Mouse (Mus musculus) gastrocnemius, adult 2 months (tissue): Measurements from ENCODE around the gene 4931414P19Rik. TPM values are rescaled to one million over a fixed set of nuclear protein-coding genes. Genes with fewer than 3 reads are reported as not detected.
"Not testable (repeated sequence)": the region's sequence is repeated elsewhere in the genome, so short reads cannot be mapped to it uniquely, and the experiment has no call there.

ENCODE experiments used
- DNase-seq: peaks from one replicate; pipeline ENCODE4 v3.0.0; 2022
- H3K27ac ChIP-seq: fragments of 200-600 bp; 2 replicates; pipeline ENCODE4 v1.8.1; 2022; ENCODE audit warnings: mild to moderate bottlenecking
- H3K4me3 ChIP-seq: fragments of 200-600 bp; 2 replicates; pipeline ENCODE4 v1.8.1; 2022; ENCODE audit warnings: mild to moderate bottlenecking, moderate library complexity
- CTCF ChIP-seq: fragments of 200-600 bp; IDR thresholded peaks from 2 replicates; pipeline ENCODE4 v1.8.1; 2022; ENCODE audit warnings: antibody characterized with exemption, mild to moderate bottlenecking, moderate library complexity
- intact Hi-C: fragments of 180-260 bp; cut with DNase I; formaldehyde crosslinking; loops from one replicate; pipeline ENCODE4 v1.15.1; 2025
- total RNA-seq, 2 experiments: library from RNA; stranded (reverse); gene quantifications; 2 replicates each; pipeline ENCODE4 v1.2.3; 2021

Gene 4931414P19Rik
- total RNA-seq, 2 experiments from 2014 or later: 2.2 to 4.0 TPM

GRCm38 (mm10) chr14:54621133-54621532 is 15.3 kb upstream of the 4931414P19Rik start, which contains the start of gene Psmb11:
Psmb11 (plus strand) TSS chr14:54621433.
- no peak for DNase-seq
- intact Hi-C loops: no loop called here
- H3K27ac ChIP-seq: no peak within 1 kb of the TSS
- TF ChIP-seq CTCF: no peak
- no peak within 1 kb of the TSS for H3K4me3 ChIP-seq

GRCm38 (mm10) chr14:54617897-54618365 is 12.1 kb upstream of the 4931414P19Rik start, which contains the start of gene Psmb5:
Psmb5 (minus strand) TSS chr14:54618022.
- TF ChIP-seq CTCF: no peak
- peak; percentile 92 for DNase-seq
- intact Hi-C loops: no loop called here
- peak within 1 kb of the TSS; percentile 93 for H3K27ac ChIP-seq
- peak within 1 kb of the TSS; percentile 85 for H3K4me3 ChIP-seq

GRCm38 (mm10) chr14:54617152-54617896 is 11.5 kb upstream of the 4931414P19Rik start:
- H3K27ac ChIP-seq: peak overlapping the region; percentile 93
- TF ChIP-seq CTCF: peak; percentile 9; the same call in 1 of the 2 replicates

GRCm38 (mm10) chr14:54616226-54616825 is 10.5 kb upstream of the 4931414P19Rik start:
- peak overlapping the region; percentile 85 for H3K4me3 ChIP-seq
- DNase-seq: no peak
- intact Hi-C loops: no loop called here
- H3K27ac ChIP-seq: no peak overlapping the region
- no peak for TF ChIP-seq CTCF

More at GRCm38 (mm10) chr14:54617152-54617896, 11.5 kb upstream of the 4931414P19Rik start:
- peak overlapping the region; percentile 85 for H3K4me3 ChIP-seq
- peak; percentile 49 for DNase-seq
- intact Hi-C loops: no loop called here

GRCm38 (mm10) chr14:54614130-54614529 is 8.3 kb upstream of the 4931414P19Rik start:
- H3K4me3 ChIP-seq, intact Hi-C loops, H3K27ac ChIP-seq, DNase-seq: not testable (repeated sequence)

- no peak for TF ChIP-seq CTCF
- no peak for DNase-seq
- intact Hi-C loops: no loop called here
- Histone ChIP-seq H3K27ac (no peak overlapping the region), H3K4me3 (no peak overlapping the region)
Measured at GRCm38 (mm10) chr14:54610648-54611047, 4.9 kb upstream of the 4931414P19Rik start.

GRCm38 (mm10) chr14:54609962-54610361 is 4.2 kb upstream of the 4931414P19Rik start:
- no peak for DNase-seq
- H3K27ac ChIP-seq: no peak overlapping the region
- H3K4me3 ChIP-seq: no peak overlapping the region
- TF ChIP-seq CTCF: peak; percentile 64
- intact Hi-C loops: no loop called here

GRCm38 (mm10) chr14:54609245-54609644 is 3.5 kb upstream of the 4931414P19Rik start:
- TF ChIP-seq CTCF: no peak
- Histone ChIP-seq H3K27ac (no peak overlapping the region), H3K4me3 (no peak overlapping the region)
- no peak for DNase-seq
- intact Hi-C loops: no loop called here

- TF ChIP-seq CTCF: no peak
- no peak for DNase-seq
- Histone ChIP-seq H3K4me3 (no peak overlapping the region), H3K27ac (no peak overlapping the region)
- intact Hi-C loops: no loop called here
Measured at GRCm38 (mm10) chr14:54607226-54607625, 1.4 kb upstream of the 4931414P19Rik start.

- peak overlapping the region; percentile 81 for H3K4me3 ChIP-seq
- H3K27ac ChIP-seq: peak overlapping the region; percentile 94
- DNase-seq: no peak
- TF ChIP-seq CTCF: no peak
- intact Hi-C loops: no loop called here
Measured at GRCm38 (mm10) chr14:54603686-54604085, 2.1 kb downstream of the 4931414P19Rik start.

- intact Hi-C loops: no loop called here
- peak overlapping the region; percentile 94 for H3K27ac ChIP-seq
- peak; percentile 9 for TF ChIP-seq CTCF
- DNase-seq: peak; percentile 98
- H3K4me3 ChIP-seq: peak overlapping the region; percentile 81
Measured at GRCm38 (mm10) chr14:54603038-54603654, 2.6 kb downstream of the 4931414P19Rik start.

- peak overlapping the region; percentile 94 for H3K27ac ChIP-seq
- H3K4me3 ChIP-seq: peak overlapping the region; percentile 81
- intact Hi-C loops: no loop called here
- DNase-seq: no peak
- no peak for TF ChIP-seq CTCF
Measured at GRCm38 (mm10) chr14:54602613-54603012, 3.2 kb downstream of the 4931414P19Rik start.

- no peak for TF ChIP-seq CTCF
- DNase-seq: no peak
- Histone ChIP-seq H3K27ac (no peak overlapping the region), H3K4me3 (no peak overlapping the region)
- intact Hi-C loops: no loop called here
Measured at GRCm38 (mm10) chr14:54601601-54602000, 4.2 kb downstream of the 4931414P19Rik start.
